Mouse (Mus musculus) heart, postnatal 25 days (tissue): ENCODE measurements around the gene Hist2h3b. TPM values are rescaled to one million over a fixed set of nuclear protein-coding genes. Genes with fewer than 3 reads are reported as not detected.
"Not testable (repeated sequence)": the region's sequence is repeated elsewhere in the genome, so short reads cannot be mapped to it uniquely, and the experiment has no call there.

Experiments
- DNase-seq: peaks from one replicate; pipeline ENCODE4 v3.0.0; 2022; ENCODE audit warnings: low spot score
- intact Hi-C: fragments of 180-260 bp; cut with DNase I; formaldehyde crosslinking; loops from one replicate; pipeline ENCODE4 v1.15.1; 2025
- total RNA-seq, 2 experiments: library from RNA; stranded (reverse); gene quantifications; 2 replicates each; pipeline ENCODE4 v1.2.3; 2021

Hist2h3b gene
- total RNA-seq: 10 to 100 TPM; 25.8 to 48.9 TPM

GRCm38 (mm10) chr3:96268051-96268775 lies at the start of gene Hist2h3b:
Hist2h3b (plus strand) TSS chr3:96268654.
- peak; percentile 71 for DNase-seq
- intact Hi-C loops: loop anchor here (2.0 kb wide), 1 partner anchor 47 kb away; the partner anchor contains the start of genes Hist2h2ac and Hist2h2be

DNA sequence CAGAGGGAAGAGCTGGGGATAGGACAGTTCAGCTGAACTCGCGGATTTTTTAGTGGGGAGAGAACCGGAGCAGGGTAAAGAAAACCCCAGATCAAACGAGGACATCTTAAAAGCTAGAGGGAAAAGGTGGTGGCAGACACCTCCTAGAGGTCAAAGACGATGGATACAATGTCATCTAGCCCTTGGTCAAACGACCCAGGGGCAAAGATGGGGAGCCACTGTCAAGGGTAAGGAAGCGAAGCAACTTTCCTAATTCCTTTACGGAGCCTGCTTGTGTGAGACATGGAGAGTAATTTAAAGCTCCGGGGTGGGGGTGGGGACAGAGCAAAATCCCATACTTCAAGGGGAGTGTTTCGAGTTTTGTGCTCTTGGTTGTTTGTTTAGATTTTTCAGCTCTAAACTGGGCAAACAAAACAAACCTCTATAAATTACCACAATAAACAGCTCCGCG lies 49.2 kb upstream of the Hist2h3b start:
- intact Hi-C loops: loop anchor here (2.0 kb wide), 1 partner anchor 48 kb away; no protein-coding TSS in a partner anchor
- no peak for DNase-seq

GRCm38 (mm10) chr3:96219661-96220130 lies 48.8 kb upstream of the Hist2h3b start, which contains the start of the genes Bola1 and Hist2h2ab:
Bola1 (minus strand) TSS chr3:96219709.
Hist2h2ab (plus strand) TSS chr3:96219865.
- intact Hi-C loops: loop anchor here (2.0 kb wide), 2 partner anchors 49 kb away; partner anchors contain the start of genes Hist2h2bb and Hist2h3b

DNA sequence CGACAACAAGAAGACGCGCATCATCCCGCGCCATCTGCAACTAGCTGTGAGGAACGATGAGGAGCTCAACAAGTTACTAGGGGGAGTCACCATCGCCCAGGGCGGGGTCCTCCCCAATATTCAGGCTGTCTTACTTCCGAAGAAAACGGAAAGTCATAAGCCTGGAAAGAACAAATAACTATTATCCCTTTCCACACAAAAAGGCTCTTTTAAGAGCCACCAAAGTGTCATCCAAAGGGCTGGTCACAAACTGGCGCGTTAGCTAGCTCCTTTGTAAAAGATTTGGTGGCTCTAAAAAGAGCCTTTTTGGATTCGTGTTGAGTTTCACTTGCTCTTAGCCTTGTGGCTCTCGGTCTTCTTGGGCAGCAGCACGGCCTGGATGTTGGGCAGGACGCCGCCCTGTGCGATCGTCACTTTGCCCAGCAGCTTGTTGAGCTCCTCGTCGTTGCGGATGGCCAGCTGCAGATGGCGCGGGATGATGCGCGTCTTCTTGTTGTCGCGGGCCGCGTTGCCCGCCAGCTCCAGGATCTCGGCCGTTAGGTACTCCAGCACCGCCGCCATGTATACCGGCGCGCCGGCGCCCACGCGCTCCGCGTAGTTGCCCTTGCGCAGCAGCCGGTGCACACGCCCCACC lies 48.2 kb upstream of the Hist2h3b start:
- intact Hi-C loops: loop anchor here (2.0 kb wide), 1 partner anchor 49 kb away; the partner anchor contains the start of genes Hist2h2bb and Hist2h3b
- not testable (repeated sequence) for DNase-seq

More at GRCm38 (mm10) chr3:96219661-96220130, 48.8 kb upstream of the Hist2h3b start, which contains the start of the genes Bola1 and Hist2h2ab:
- peak; percentile 61 for DNase-seq

GRCm38 (mm10) chr3:96220765-96221639 lies 47.5 kb upstream of the Hist2h3b start, which contains the start of the genes Hist2h2ac and Hist2h2be:
Hist2h2ac (minus strand) TSS chr3:96220880.
Hist2h2be (plus strand) TSS chr3:96221119.
- peak; percentile 83 for DNase-seq
- intact Hi-C loops: loop anchor here (2.0 kb wide), 1 partner anchor 48 kb away; the partner anchor contains the start of genes Hist2h2bb and Hist2h3b

GRCm38 (mm10) chr3:96221640-96222038 lies 46.8 kb upstream of the Hist2h3b start:
- intact Hi-C loops: loop anchor here (2.0 kb wide), 1 partner anchor 47 kb away; the partner anchor contains the start of genes Hist2h2bb and Hist2h3b
- no peak for DNase-seq

GRCm38 (mm10) chr3:96222774-96223173 lies 45.7 kb upstream of the Hist2h3b start:
- no peak for DNase-seq
- intact Hi-C loops: no loop called here

GRCm38 (mm10) chr3:96225421-96225820 lies 43.0 kb upstream of the Hist2h3b start:
- no peak for DNase-seq
- intact Hi-C loops: no loop called here

DNA sequence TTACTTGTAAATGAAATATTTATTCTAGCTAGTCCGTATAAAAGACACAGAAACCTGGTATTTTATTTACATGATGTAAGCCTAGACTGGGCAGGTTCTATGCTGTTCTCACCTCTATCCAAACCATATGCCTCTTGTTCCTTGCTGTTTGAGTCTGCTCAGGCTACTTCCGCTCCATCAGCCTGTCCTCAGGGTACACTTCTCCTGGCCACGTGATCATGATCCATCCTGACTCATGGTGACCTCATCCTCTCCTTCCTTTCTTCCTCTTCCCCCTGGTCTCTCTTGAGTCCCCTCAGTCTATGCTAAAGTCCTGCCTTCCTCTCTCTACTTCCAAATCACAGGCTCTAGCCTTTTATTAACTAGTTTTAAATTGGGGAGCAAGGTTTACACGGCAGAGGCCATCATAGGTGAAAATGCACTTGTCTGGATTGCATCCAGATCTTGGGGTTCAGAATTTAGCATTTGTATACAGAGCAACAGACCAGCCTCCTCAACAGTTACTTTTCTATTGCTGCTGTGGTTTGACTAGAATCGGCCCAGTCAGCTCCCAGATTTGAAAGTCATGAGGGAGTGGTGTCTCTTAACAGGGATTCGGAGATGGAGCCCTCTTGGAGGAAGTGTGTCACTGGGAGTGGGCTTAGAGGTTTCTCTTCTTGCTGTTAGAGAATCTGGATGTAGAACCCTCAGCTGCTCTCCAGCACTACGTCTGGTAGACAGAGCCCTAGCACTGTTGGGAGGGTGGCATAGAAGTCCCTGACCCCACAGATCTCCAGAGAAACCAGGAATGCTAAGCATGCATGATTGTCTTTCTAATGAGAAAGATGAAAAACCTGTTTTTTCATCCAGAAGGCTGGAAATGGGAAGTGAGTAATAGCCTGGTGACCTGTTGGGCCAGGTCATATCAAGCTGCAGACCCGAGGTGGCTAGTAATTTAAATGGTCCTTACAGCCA lies 41.5 kb upstream of the Hist2h3b start:
- DNase-seq: no peak
- intact Hi-C loops: no loop called here

- no peak for DNase-seq
- intact Hi-C loops: no loop called here
Observed at GRCm38 (mm10) chr3:96228828-96229227, 39.6 kb upstream of the Hist2h3b start.

DNA sequence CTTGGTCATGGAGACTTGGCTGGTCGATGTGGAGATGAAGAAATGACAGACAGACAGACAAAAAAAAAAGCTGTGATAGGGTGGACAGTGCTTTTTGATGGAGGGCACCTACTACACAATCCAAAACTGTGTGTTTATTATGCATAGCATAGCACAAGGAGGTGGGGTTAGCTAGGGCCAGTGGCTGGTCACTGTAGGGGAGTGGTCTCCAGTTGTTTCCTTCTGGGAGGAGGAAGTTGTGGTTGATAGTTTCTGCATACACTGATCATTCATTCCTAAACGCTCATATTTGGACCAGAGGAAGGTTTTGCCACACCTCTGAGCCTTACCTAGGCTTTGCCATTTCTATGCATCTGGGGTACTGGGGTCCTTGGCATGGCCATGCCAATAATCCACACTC lies 38.0 kb upstream of the Hist2h3b start:
- intact Hi-C loops: no loop called here
- no peak for DNase-seq

DNA sequence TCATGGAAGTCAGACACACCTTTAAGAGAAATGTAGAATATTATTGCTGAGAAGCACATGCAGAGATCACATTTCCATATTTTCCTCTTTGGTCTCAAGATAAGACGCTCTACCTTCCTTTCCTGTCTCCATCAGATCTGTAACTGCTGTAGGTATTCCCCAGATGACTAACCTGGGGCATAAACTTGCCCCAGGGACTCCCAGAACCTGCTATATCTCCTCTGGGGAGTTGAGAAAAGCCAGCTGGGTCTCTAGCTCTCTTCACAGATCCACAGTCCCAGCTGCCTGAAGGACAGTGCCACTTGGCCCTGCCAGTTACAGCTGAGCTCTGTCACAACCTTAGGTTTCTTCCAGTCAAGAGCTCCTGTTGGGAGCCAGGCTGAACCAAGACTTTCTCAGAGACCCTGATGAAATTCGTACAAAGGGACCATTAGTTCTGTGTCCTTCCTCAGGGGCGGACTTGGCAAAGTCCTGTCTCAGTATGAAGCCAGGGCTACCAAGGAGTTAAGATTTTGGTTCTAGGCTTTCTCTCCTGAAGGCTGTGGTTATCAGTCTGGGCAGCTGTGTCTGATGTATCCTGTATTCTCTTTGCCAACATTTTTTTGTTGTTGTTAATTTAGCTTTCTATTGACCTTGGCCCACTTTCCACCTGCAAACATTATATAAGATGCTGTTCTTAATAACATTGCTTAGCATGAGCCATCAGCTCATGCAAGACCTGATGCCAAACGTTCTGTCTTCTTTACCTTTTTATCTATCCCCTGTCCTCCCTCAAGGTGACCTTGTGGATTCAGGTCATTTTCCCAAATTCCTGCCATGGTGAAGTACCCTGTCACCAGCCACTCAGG lies 37.3 kb upstream of the Hist2h3b start:
- intact Hi-C loops: no loop called here
- DNase-seq: no peak

- intact Hi-C loops: no loop called here
- no peak for DNase-seq
Observed at GRCm38 (mm10) chr3:96231758-96232120, 36.7 kb upstream of the Hist2h3b start.

GRCm38 (mm10) chr3:96234914-96235313 lies 33.5 kb upstream of the Hist2h3b start:
- intact Hi-C loops: no loop called here
- no peak for DNase-seq

DNA sequence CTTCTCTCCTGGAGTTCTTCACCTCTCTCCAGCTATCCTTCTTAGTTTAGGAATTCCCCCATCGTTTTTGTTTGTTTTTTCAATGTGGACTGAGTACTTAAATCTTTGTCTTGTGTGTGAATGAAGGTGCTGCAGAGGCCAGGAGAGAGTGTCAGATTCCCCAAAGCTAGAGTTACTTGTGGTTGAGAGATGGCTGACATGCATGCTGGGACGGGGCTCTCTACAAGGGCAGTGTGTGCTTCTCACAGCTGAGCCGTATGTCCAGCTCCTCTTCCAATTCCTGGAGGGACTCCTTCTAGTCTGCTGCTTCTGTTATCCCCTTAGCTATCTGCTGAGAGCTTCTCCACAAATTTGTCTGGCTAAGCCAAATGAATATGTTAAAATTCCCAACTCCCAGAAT lies 32.6 kb upstream of the Hist2h3b start:
- intact Hi-C loops: no loop called here
- no peak for DNase-seq

- intact Hi-C loops: no loop called here
- no peak for DNase-seq
Observed at GRCm38 (mm10) chr3:96236834-96237334, 31.6 kb upstream of the Hist2h3b start.

GRCm38 (mm10) chr3:96237335-96237903 lies 31.0 kb upstream of the Hist2h3b start:
- no peak for DNase-seq
- intact Hi-C loops: no loop called here
